Mouse (Mus musculus): Measurements from ENCODE around the gene Nop53.

Nop53 gene

DNA sequence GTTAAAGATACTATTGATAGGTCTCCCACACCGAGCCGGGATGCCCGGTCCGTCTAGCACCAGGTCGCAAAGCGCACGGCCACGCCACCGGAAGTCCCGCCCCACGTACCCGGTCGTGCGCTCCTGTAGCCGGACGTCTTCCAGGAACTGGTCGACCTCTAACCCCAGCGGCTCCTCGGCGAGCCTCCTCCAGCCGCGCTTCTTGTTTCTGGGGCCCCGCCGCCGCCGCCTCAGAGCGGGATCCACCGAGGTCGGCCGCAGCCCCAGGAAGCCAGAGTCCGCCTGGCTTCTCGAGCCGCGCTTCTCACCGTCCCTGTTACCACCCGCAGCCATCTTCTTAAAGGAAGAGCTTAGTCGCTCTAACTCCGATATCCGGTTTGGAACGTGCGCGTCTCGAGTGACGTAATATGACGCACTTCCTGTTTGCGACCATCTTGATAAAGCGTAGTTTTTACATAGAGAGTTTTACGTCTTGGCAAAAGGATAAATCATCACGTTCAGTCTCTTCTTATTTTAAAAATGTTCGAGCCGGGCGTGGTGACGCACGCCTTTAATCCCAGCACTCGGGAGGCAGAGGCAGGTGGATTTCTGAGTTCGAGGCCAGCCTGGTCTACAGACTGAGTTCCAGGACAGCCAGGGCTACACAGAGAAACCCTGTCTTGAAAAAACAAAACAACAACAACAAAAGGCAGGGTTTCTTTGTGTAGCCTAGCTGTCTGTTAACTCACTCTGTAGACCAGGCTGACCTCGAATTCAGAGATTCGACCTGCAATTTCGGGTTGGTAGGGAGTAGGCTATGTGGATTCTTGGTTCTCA is at the start of gene Nop53:
Nop53 (minus strand) TSS at position 354 of the 816 bp plus-strand sequence.
- in situ Hi-C loops (cut with MboI, MseI): no loop called here

DNA sequence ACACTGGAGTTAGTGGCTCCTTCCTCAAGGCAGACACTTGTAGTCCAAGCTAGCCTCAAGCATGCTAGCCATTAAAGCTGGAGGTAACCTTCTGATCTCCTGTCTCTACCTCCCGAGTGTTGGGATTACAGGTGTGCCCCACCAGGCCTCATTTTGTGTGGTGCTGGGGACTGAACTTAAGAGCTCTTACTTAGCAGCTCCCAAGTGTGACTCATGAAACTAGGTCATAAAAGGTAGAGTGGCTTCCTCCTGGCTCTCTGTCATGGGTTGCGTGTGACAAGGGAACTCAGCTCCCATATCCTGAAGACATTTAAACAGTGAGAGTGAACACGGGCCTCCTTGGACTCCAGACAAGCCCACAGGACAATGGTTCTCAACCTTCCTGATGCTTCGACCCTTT is 47.9 kb upstream of the Nop53 start:
- in situ Hi-C loops (cut with MboI, MseI): no loop called here

DNA sequence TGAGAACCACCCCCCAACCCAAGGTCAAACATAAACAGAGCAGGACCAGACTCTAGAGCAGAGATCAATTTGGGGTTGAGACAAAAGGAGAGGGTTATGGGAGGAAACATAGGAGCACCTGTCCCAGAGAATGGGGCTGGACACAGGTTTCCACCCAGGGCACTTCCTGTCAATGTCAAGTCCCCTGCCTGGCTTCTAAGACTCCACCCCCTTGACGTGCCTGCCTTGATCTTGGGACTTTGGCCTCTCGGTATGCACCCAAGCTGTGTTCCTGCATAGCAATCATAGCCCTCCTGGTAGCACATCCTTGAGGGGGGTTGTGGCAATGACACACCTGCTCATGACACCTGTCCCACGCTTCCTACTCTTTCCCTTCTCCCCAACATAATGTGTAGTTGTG is 47.3 kb upstream of the Nop53 start:
- in situ Hi-C loops (cut with MboI, MseI): no loop called here

DNA sequence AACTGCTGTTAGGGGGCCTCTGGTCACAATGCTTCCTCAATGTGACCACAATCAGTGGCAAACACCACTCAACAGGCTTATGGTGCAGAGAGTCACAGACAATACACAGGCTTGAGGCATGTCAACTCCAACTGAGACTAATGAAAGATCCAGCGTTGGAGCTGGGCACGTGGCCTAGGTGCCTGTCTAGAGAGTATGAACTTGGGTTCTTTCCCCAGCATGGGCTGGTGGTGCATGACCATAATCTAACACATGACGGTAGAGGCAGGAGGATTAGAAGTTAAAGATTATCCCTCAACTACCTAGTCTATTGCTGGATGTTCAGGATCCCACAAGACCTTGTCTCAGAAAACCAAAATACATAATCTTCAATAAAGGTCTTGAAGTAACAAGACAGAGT is 45.9 kb upstream of the Nop53 start:
- in situ Hi-C loops (cut with MboI, MseI): no loop called here

DNA sequence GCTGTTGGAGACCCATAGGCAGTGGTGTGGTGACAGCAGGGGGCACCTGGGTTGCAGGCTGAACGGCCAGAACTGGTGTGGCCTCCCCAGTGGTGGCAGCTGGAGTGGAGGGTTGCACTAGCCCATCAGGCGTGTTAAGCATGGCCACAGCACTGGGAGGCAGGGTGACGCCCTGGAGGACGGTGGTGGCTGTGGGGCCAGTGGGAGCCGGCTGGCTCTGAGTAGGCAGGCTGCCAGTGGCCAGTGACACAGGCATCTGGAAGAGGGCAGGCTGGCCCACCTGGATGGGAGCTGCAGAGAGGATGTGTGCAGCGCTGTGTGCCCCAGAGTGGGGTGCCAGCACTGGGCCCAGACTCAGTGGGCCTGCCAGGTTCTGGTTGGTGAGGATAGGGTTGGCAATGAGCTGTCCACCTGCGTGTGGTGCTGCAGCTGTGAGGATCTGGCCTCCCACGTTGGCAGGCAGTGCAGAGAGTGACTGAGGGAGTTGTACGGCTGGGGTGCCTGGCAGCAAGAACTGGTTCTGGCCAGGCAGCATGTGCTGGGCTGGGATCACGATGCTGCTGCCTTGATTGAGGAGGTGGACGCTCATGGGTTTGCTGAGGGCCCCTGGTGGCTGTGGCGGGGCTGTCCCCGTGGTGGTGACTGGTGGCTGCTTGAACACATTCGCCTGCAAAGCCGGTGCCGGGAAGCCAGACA is 41.9 kb upstream of the Nop53 start:
- in situ Hi-C loops (cut with MboI, MseI): loop anchor here (10.0 kb wide), 1 partner anchor 157 kb away; no protein-coding TSS in a partner anchor

DNA sequence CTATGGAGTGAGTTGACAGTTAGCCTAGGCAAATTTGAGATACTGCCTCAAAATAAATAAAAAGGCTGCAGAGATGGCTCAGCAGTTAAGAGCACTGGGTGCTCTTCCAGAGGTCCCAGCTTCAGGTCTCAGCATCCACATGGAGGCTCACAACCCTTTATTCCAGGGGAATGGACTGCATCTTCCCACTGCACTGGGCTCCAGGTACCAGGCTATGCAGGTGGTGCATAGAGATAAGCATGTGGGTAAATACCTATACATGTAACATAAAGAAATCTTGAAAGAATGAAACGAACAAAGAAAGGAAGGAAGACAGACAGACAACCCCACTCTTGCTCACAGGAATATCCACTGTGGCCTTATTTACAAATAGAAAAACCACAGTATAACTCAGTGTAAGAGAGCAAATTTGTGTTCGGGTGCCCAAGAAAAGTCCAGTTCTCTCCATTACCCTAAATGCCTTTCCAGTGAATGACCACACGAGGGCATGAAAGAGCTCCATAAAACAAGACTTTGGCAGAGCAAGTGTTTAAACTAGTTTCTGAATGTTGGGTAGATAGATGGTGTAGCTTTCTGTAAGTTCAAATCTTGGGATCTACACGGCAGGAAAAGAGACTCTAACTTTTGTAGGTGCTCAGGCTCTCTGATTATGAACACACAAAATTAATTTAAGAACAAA is 37.0 kb upstream of the Nop53 start:
- in situ Hi-C loops (cut with MboI, MseI): loop anchor here (5.0 to 10.0 kb wide), 2 partner anchors 64 to 162 kb away; partner anchors contain the start of gene Bicra

DNA sequence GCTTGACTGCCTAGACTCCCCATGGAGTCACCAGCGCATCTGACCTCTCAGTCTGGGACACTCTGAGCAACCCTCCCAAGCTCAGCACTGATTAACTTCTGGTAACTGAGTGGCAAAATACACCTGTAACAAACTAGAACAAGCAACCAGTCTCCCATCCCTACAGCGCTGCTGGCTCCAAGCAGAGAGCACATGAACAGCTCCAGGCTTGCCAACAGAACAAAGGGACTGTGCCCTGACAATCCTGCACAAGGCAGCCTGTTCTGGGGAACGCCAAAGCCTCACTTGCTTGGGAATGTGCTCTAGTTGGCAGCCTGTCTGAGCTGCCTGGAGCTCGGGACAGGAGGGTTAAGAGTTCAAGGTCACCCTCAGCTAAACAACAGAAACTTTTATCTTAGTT is 35.7 kb upstream of the Nop53 start:
- in situ Hi-C loops (cut with MboI, MseI): loop anchor here (5.0 to 10.0 kb wide), 2 partner anchors 66 to 163 kb away; partner anchors contain the start of gene Bicra

DNA sequence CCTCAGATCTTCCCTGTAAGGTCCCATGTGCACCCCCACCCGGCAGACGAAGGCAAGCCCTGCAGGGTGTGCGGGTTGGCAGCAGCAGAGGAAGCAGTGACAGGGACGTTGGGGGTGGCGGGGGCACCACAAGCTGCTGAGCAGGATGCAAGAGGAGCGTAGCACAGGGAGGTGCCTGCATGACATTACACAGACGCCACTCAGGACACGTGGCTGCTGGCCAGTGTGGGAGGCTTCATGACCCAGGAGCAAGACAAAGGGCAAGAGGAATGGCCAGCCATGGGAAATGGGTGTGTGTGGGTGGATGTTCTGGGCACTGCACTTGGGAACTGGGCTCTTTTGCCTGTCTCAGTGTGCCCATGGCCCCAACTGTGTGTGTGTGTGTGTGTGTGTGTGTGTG is 34.4 kb upstream of the Nop53 start:
- in situ Hi-C loops (cut with MboI, MseI): loop anchor here (5.0 to 10.0 kb wide), 2 partner anchors 67 to 165 kb away; partner anchors contain the start of gene Bicra

DNA sequence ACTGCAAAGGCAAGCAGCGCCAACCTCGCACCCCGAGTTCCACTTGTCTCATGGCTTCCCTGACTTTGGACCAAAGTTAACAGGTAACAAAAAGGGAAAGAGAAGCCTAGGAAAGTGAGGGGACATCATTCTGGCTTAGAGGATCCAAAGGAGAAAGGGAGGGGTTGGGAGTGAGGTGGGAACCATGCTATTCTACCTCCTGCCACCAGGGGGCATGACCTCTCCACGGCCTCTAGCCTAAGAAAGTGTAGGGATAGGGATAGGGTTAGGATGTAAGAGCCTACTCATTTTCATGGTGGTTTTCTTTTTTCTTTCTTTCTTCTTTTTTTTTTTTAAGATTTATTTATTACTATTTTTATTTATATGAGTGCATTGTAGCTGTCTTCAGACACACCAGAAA is 30.0 kb upstream of the Nop53 start:
- in situ Hi-C loops (cut with MboI, MseI): no loop called here

DNA sequence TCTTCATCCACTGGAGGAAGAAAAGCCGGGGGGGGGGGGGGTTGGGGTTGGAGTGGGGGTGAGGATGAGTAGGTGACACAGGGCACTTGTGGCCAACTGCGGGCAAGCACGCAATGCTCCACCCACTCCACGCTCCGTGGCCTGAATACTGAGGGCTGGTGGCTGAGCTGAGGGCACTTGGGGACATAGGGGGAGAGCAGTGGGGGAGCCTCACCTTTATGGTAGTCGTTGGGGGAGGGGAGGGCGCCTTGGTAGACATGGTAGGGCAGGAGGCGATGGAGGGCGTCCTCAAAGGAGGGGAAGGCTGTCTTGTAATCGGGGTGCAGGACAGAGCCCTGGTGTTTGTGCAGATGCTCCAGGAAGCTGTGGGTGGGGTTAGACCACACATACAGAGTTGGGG is 29.6 kb upstream of the Nop53 start:
- in situ Hi-C loops (cut with MboI, MseI): no loop called here

DNA sequence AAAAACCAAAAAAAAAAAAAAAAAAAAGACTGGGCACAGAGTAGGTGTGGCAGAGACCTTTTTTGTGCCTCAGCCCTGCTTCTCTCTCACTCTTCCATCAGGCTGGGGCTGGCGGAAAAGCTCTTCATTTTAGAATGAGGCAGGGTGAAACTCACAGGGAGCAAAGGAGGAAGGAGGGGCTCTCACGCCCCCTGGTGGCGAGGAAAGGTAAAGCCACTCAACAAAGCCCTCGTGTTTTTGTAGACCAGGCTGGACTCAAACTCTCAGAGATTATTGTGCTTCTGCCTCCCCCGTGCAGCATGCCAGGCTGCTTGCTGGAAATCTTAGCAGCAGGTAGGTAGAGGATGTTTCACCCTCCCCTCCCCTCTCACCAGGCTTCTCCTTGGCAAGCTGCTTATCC is 28.8 kb upstream of the Nop53 start:
- in situ Hi-C loops (cut with MboI, MseI): loop anchor here (5.0 kb wide), 1 partner anchor 42 kb away; no protein-coding TSS in a partner anchor

DNA sequence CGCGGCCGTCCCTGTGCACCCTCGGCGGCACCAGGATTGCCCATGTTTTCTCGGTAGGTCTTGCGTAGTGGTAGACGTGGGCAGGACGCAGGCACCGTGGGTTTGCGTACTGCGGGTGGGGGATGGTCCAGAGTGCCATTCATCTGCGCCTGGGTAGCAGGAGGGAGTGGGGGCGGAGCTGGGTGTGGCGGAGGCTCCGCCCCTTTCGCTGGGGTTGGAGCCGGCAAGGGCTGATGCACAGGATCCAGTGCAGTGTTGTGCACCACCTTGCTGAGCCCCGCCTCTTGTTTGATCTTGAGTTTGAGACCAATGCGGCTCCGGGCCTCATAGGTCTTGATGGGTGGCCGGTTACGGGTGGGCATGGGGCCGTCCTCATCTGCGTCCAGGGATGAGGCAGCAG is 26.4 kb upstream of the Nop53 start:
- in situ Hi-C loops (cut with MboI, MseI): loop anchor here (5.0 kb wide), 1 partner anchor 40 kb away; no protein-coding TSS in a partner anchor

DNA sequence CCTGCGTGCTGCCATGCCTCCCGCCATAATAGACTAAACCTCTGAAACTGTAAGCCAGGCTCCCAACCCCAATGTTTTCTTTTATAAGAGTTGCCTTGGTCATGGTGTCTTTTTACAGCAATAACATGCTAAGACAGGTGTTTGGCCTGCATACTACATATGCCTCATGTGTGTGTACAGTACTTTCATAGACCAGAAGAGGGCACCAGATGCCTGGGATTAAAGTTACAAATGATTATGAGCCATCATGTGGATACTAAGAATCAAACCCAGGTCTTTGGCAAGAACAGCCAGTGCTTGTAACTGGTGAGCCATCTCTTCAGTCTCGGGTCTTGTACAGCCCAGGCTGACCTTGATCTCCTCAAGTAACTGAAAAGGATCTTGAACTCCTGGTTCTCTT is 23.8 kb upstream of the Nop53 start:
- in situ Hi-C loops (cut with MboI, MseI): loop anchor here (5.0 kb wide), 1 partner anchor 37 kb away; no protein-coding TSS in a partner anchor

DNA sequence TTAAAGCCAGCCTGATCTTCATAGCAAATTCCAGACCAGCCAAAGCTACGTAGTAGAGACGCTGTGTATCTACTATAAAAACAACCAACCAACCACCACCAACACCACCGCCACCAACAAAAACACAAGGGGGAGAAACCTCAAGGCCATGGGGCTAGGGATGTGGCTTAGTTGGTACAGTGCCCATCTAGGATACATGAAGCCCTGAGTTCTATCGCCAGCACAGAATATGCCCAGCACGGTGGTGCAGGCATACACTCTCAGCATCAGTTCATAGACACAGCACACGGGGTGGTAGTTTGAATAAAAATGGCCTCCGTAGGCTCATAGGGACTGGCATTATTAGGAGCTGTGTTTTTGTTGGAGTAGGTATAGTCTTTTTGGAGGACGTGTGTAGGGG is 22.4 kb upstream of the Nop53 start:
- in situ Hi-C loops (cut with MboI, MseI): no loop called here

DNA sequence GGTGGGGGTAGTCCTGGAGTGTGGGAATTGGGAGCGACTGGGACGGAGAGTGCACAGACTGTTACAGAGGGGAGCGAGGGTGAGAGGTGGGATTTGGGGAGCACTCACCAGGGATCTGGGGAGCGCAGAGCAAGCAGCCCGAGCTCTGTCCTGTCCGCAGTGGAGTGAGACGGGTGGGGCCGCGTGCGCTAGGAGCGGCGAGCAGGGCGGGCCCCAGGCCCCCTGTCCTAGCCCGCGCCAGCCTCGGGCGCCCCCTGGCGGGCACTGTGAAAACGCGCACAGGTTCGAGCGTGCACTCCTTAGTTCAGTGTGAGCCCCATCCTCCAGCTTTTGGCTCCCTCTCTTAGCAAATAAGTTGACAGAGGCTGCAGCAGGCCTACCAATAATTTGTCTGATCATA is 21.4 kb upstream of the Nop53 start, which contains the start of gene Ehd2:
Ehd2 (minus strand) TSS at position 256 of the 400 bp plus-strand sequence.
- in situ Hi-C loops (cut with MboI, MseI): no loop called here

DNA sequence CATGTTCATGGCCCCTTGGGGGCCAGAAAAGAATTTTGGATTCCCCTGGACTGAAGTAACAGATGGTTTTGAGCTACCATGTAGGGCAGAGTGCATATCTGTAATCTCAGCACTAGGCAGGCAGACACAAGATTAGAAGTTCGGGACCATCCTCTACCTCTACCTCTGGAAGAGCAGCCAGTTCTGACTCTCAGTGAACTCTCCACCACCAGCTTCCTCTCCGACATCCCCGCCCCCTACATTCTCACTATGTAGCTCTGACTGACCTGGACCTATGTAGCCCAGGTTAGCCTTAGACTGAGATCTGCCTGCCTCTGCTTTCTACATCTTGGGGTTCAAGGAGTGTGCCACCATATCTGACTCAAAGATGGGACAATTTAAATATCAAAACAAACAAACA is 20.6 kb upstream of the Nop53 start:
- in situ Hi-C loops (cut with MboI, MseI): no loop called here

DNA sequence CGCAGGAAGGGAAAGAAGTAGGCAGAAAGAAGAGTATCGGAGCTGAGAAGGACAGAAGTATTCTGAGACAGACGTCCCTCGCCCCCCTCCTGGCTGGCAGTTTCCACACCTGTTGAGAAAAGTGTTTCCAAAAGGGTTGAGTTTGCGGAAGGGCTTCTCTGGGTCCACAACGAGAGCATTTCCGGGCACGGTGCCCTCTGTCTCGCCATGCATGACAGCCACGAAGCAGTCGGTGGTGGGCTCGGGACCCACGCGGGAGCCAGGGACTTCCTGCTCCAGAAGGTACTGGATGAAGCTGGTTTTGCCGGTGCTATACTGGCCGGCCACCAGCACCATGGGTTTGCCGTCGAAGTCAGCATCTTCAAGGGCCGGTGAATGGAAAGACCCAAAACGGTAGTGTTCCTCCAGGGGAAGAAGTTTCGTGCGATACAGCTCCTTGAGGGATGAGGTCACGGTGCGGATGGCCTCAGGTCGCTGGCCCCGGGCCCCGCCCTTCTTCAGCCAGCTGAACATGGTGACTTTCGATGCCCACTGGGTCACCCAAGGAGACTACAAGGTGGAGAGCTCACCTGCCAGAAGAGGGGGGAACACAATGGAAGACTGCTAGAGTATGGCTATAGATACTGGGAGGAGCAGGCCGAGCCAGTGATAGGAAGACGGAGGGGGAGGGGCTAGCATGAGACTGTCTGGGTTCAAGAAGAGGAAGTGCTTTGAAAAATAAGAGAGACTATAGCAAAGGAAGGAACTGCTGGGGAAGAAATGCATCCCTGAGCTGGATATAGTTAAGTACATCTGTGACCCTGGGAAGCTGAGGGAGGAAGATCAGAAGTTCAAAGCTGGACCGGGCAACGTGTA is 18.2 kb upstream of the Nop53 start:
- in situ Hi-C loops (cut with MboI, MseI): no loop called here

DNA sequence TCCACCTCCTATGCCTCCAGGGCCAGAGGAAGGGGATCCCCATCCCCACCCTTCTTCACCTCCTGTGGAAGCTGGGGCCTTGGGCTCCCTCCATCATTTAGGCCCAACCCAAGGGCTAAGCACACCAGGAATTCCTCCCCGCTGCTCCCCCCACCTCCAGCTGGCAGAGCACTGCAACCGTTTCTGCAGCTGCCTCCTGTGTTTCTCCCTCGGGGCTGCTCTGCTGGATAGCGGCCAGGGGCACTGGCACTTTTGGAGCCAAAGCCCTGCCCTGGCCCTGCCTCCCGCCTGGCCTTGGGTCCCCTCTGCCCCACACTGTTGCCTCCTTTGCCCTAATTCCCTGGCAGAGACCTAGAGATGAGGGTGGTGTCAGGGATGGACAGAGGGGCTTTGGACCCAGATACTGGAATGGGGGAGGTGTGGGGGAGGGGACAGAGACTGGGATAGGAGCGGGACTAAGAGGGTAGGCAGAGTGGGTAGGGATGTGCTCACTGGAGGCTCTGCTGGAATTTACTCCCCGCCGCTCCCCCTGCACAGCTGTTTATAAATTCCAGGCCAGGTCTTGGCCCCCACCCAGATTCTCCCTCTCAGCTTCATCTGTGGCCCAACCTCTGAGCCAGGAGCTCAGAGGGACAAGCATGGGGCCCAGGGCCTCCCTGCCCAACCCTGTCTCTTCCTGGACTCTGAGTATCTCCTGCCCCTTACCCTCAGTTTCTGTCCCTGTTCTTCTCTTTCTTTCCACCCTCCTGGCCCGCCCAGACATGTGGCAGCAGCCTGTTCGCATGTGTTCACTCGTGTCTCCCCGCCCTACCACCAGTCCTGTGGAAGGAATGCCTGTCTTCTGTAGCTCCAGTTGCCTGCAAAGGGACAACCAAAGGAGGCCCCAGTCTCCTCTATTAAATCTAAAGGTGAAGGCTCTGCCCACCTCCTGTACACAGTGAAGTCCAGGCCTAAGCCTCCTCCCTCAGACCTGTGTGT is 16.7 kb upstream of the Nop53 start:
- in situ Hi-C loops (cut with MboI, MseI): no loop called here

DNA sequence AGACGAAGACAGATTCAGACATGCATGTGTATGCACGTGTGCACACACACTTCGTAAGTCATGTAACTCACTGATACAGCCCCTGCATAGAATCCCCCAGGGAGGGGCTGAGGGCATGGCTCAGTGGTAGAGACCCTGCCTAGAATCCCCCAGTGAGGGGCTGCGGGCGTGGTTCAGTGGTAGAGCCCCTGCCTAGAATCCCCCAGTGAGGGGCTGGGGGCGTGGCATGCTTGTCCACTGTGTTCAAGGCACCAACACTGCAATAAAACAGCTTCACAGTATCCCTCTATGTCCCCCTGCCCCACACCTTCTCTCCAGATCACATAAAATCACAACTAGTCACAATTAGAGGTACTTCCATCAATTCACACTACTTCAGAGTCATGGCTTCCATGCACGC is 15.9 kb upstream of the Nop53 start:
- in situ Hi-C loops (cut with MboI, MseI): no loop called here

DNA sequence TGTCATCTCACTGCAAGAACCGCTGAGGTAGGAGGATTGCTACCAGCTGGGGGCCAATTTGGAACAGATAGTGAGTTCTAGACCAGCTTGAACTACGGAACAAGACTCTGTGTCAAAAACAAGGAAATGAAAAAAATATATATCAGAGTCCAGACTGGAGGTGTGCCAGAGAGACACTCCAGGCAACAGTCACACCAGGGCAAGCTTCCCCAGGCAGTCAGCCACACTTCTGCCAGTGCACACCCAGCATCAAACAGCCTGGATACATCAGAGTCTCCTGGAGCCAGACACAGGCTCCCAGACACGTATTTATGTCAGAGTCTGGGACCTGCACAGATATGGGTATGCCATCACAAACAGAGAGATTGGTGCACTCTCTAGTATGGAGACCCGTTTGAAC is 15.4 kb upstream of the Nop53 start:
- in situ Hi-C loops (cut with MboI, MseI): no loop called here
